Mouse (Mus musculus) MEL (cell line): ENCODE data around the gene Ppp2r5e.

Experiments
- MAX ChIP-seq: IDR thresholded peaks from 2 replicates; pipeline ENCODE4 v1.6.1; 2011; ENCODE audit warnings: low read length, improper control_type of control experiment
- MAZ ChIP-seq: IDR thresholded peaks from 2 replicates; pipeline ENCODE4 v1.6.1; 2012; ENCODE audit warnings: low read depth, mild to moderate bottlenecking, inconsistent platforms, low read length, improper control_type of control experiment

DNA sequence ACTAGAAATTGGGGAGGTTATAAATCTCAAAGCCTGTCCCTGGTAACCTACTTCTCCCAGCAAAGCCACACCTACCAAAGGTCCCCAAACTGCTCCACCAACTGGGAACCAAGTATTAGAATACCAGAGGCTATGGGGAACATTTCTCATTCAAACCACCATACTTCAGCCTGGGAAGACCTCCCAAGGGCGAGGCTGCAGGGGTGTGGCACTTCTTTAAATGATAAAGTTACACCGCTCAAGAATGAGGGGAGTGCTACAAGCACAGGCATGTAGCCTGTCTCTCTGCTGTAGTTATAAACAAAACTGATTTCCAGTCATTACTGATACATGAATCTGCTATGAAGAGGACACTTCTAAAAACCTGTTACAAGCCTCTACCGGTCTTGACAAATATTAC is 113.3 kb downstream of the Ppp2r5e start:
- TF ChIP-seq MAZ, result no peak
- TF ChIP-seq MAX, result no peak
